Mouse (Mus musculus) E14TG2a.4 (cell line): ENCODE results near the gene Itpr1.

Experiments
- H3K27me3 ChIP-seq: 2 replicates; pipeline ENCODE4 v1.6.1; 2014; ENCODE audit warnings: low read length, control low read depth; ENCODE audit not compliant: insufficient read depth
- H3K36me3 ChIP-seq: 2 replicates; pipeline ENCODE4 v1.6.1; 2014; ENCODE audit warnings: low read length, control low read depth; ENCODE audit not compliant: insufficient read depth
- H3K4me1 ChIP-seq: replicated peaks from 2 replicates; pipeline ENCODE4 v1.6.1; 2014; ENCODE audit warnings: low read depth, low read length, control low read depth
- H3K4me3 ChIP-seq: replicated peaks from 2 replicates; pipeline ENCODE4 v1.5.1; 2014; ENCODE audit warnings: mild to moderate bottlenecking, low read length
- H3K9me3 ChIP-seq: 2 replicates; pipeline ENCODE4 v1.6.1; 2014; ENCODE audit warnings: low read length, control low read depth
- CTCF ChIP-seq: conservative IDR thresholded peaks from 2 replicates; pipeline ENCODE4 v1.5.1; 2014; ENCODE audit warnings: low read length
- NANOG ChIP-seq: IDR thresholded peaks from 2 replicates; pipeline ENCODE4 v1.6.1; 2014; ENCODE audit warnings: borderline replicate concordance, low read length, mixed read lengths
- POU5F1 ChIP-seq: IDR thresholded peaks from 2 replicates; pipeline ENCODE4 v1.6.1; 2014; ENCODE audit warnings: low read length, borderline replicate concordance

Itpr1 gene

DNA sequence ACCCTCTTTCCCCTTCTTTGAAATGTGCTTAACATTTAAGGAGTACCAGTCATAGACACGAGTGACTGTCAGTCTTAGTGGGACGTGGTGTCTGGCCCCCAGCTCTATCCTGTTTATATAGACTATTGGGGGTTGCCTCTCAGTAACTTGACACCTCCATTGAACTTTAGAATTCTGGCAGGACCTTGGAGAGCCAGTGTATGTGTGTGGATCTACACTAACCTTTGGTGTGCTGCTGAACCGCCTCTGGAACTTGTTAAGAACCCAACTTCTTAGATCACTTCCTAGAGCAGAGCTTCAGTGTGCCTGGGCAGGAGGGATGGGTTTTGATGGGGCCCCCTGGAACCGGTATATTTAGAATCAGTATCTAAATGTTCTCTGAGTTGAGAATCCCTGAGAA, 26.2 kb downstream of the Itpr1 start:
- H3K27me3 ChIP-seq: no peaks in the 10 kb centered on the region
- H3K4me3 ChIP-seq: no peak overlapping the region
- H3K4me1 ChIP-seq: peaks cover 28% of the 10 kb centered on the region
- H3K9me3 ChIP-seq: no peaks in the 10 kb centered on the region
- H3K36me3 ChIP-seq: peaks cover 61% of the 10 kb centered on the region
- TF ChIP-seq NANOG (no peak), CTCF (no peak), POU5F1 (no peak)

DNA sequence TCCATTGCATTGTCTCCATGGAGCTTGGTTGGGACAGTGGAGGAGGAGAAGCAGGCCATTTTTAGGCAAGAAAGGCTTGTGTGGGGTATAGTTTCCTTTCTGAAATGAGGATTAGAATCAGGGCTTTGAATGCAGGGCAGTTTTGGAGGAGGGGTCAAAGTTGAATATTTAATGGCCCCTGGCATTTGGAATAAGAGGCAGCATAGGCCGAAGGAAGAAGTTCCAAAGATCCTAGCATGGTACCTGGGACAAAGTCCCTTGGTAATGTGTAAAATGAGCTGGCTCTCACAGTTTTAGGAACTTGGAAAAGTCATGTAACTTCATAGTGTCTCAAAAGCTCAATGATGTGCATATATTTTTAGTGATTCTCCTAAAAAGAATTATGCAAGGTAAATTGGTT, 27.1 kb downstream of the Itpr1 start:
- peaks cover 62% of the 10 kb centered on the region for H3K36me3 ChIP-seq
- H3K27me3 ChIP-seq: no peaks in the 10 kb centered on the region
- peaks cover 19% of the 10 kb centered on the region for H3K4me1 ChIP-seq
- H3K9me3 ChIP-seq: no peaks in the 10 kb centered on the region
- TF ChIP-seq POU5F1 (no peak), NANOG (no peak), CTCF (no peak)
- no peak overlapping the region for H3K4me3 ChIP-seq

DNA sequence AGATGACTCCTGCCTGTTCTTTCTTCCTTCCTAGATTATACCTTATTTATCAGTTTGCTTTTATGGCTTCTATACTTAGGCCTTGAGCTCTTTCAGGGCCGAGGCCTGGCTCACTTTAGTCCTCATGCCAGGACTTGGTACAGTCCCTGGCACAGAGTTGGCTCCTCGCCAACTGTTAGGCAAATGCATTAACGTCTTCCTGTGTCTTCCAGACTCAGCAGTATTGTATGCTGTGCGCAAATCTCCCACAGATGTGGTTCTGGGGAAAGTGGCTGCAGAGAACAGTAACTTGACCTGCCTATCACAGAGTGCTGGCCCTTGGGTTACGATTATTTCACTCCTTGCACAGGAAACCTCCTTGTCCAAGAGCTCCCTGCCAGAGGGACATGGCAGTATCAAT, 27.9 kb downstream of the Itpr1 start:
- peaks cover 62% of the 10 kb centered on the region for H3K36me3 ChIP-seq
- no peak overlapping the region for H3K4me3 ChIP-seq
- no peaks in the 10 kb centered on the region for H3K27me3 ChIP-seq
- no peak for TF ChIP-seq NANOG
- H3K9me3 ChIP-seq: no peaks in the 10 kb centered on the region
- H3K4me1 ChIP-seq: peaks cover 14% of the 10 kb centered on the region

GRCm38 (mm10) chr6:108244571-108244970, 31.7 kb downstream of the Itpr1 start:
- TF ChIP-seq POU5F1 (no peak), NANOG (no peak)
- no peaks in the 10 kb centered on the region for H3K27me3 ChIP-seq
- peaks cover 18% of the 10 kb centered on the region for H3K4me1 ChIP-seq
- peaks cover 51% of the 10 kb centered on the region for H3K36me3 ChIP-seq
- no peaks in the 10 kb centered on the region for H3K9me3 ChIP-seq
- H3K4me3 ChIP-seq: no peak overlapping the region

GRCm38 (mm10) chr6:108246369-108247085, 33.6 kb downstream of the Itpr1 start:
- Histone ChIP-seq H3K36me3 (peaks cover 37% of the 10 kb centered on the region), H3K4me1 (peaks cover 33% of the 10 kb centered on the region), H3K4me3 (no peak overlapping the region), H3K9me3 (no peaks in the 10 kb centered on the region), H3K27me3 (no peaks in the 10 kb centered on the region)
- TF ChIP-seq POU5F1: no peak

- Histone ChIP-seq H3K27me3 (no peaks in the 10 kb centered on the region), H3K9me3 (no peaks in the 10 kb centered on the region)
- TF ChIP-seq POU5F1 (no peak), CTCF (no peak), NANOG (no peak)
Observed at GRCm38 (mm10) chr6:108247211-108247610, 34.3 kb downstream of the Itpr1 start.

GRCm38 (mm10) chr6:108248519-108248918, 35.6 kb downstream of the Itpr1 start:
- H3K27me3 ChIP-seq: no peaks in the 10 kb centered on the region
- H3K4me1 ChIP-seq: peaks cover 53% of the 10 kb centered on the region
- no peak overlapping the region for H3K4me3 ChIP-seq
- TF ChIP-seq NANOG (no peak), CTCF (no peak), POU5F1 (no peak)
- no peaks in the 10 kb centered on the region for H3K9me3 ChIP-seq
- peaks cover 21% of the 10 kb centered on the region for H3K36me3 ChIP-seq

More at GRCm38 (mm10) chr6:108247211-108247610, 34.3 kb downstream of the Itpr1 start:
- Histone ChIP-seq H3K4me3 (no peak overlapping the region), H3K4me1 (peaks cover 40% of the 10 kb centered on the region), H3K36me3 (peaks cover 31% of the 10 kb centered on the region)

- H3K4me1 ChIP-seq: peaks cover 61% of the 10 kb centered on the region
- H3K27me3 ChIP-seq: no peaks in the 10 kb centered on the region
- TF ChIP-seq POU5F1: no peak
- TF ChIP-seq NANOG: no peak
- no peak for TF ChIP-seq CTCF
- H3K36me3 ChIP-seq: peaks cover 16% of the 10 kb centered on the region; the same call in 1 of the 2 replicates
- no peak overlapping the region for H3K4me3 ChIP-seq
- H3K9me3 ChIP-seq: no peaks in the 10 kb centered on the region
Observed at GRCm38 (mm10) chr6:108249031-108249917, 36.4 kb downstream of the Itpr1 start.

DNA sequence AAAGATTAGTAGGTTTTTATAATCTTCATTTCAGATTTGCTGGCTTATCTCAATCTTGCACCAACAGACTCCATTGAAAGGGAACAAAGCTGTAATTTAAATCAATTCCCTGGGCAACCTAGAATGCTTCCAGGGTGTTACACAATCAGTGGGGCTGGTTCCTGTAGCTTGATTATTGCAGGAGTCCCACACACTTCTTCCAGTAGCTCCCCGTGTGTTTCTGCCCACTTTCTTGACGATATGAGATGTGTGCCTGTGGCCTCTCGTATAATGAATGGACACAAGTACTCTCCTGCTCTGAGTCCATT, 37.0 kb downstream of the Itpr1 start:
- Histone ChIP-seq H3K4me3 (no peak overlapping the region), H3K4me1 (peaks cover 67% of the 10 kb centered on the region), H3K27me3 (no peaks in the 10 kb centered on the region), H3K9me3 (no peaks in the 10 kb centered on the region), H3K36me3 (peaks cover 10% of the 10 kb centered on the region; the same call in 1 of the 2 replicates)
- TF ChIP-seq NANOG: no peak
- no peak for TF ChIP-seq CTCF
- no peak for TF ChIP-seq POU5F1
